Mouse (Mus musculus) spleen, adult 2 months (tissue): ENCODE results near the gene Vegfb. TPM values are rescaled to one million over a fixed set of nuclear protein-coding genes. Genes with fewer than 3 reads are reported as not detected.
A peak's percentile ranks its signal among the peaks of the same experiment; 100 is the strongest.

Source experiments
- DNase-seq, 2 experiments: peaks; one replicate each; pipeline versions ENCODE4 v3.0.0 to v3.0.0-alpha.2; 2012 to 2021; ENCODE audit warnings: low spot score in 2 of 2, low read depth in 1 of 2
- H3K27ac ChIP-seq: fragments of 200-500 bp; 2 replicates; pipeline ENCODE4 v1.5.1; 2012; ENCODE audit warnings: low read length, inconsistent platforms; ENCODE audit not compliant: insufficient read depth
- H3K27me3 ChIP-seq: fragments of 200-500 bp; 2 replicates; pipeline ENCODE4 v1.6.1; 2012; ENCODE audit warnings: mild to moderate bottlenecking, moderate library complexity, low read length, inconsistent platforms; ENCODE audit not compliant: control insufficient read depth, insufficient read depth
- H3K36me3 ChIP-seq: fragments of 200-500 bp; 2 replicates; pipeline ENCODE4 v1.6.1; 2012; ENCODE audit warnings: mild to moderate bottlenecking, low read length, inconsistent platforms; ENCODE audit not compliant: control insufficient read depth, insufficient read depth
- H3K4me1 ChIP-seq: fragments of 200-500 bp; 2 replicates; pipeline ENCODE4 v1.6.1; 2011; ENCODE audit warnings: inconsistent platforms; ENCODE audit not compliant: control insufficient read depth, insufficient read depth, insufficient read length
- H3K4me3 ChIP-seq: fragments of 200-500 bp; 2 replicates; pipeline ENCODE4 v1.5.1; 2011; ENCODE audit warnings: mild to moderate bottlenecking, inconsistent platforms; ENCODE audit not compliant: insufficient read depth, insufficient read length; ENCODE audit errors: extremely low read depth
- CTCF ChIP-seq: fragments of 200-500 bp; IDR thresholded peaks from 2 replicates; pipeline ENCODE4 v1.5.1; 2011; ENCODE audit warnings: mild to moderate bottlenecking, inconsistent platforms; ENCODE audit not compliant: insufficient read depth, insufficient read length, insufficient replicate concordance; ENCODE audit errors: extremely low read depth
- POLR2A ChIP-seq: fragments of 200-500 bp; IDR thresholded peaks from 2 replicates; pipeline ENCODE4 v1.6.1; 2011; ENCODE audit warnings: low read depth, low read length, inconsistent platforms
- WGBS: fragments of 180-500 bp; shearing (Covaris S2); methylation state at CpG from one replicate; pipeline ENCODE4 v1.1.7; 2018; 5-methylcytosine and 5-hydroxymethylcytosine counted together
- polyA plus RNA-seq: library from polyadenylated mRNA; depleted of rRNA; stranded (reverse); fragments of >200 nt; gene quantifications from 2 replicates; pipeline ENCODE4 v1.2.3, GENCODE M21; 2012

The Vegfb gene
- polyA plus RNA-seq, 1 experiment, result 20.7 TPM

DNA sequence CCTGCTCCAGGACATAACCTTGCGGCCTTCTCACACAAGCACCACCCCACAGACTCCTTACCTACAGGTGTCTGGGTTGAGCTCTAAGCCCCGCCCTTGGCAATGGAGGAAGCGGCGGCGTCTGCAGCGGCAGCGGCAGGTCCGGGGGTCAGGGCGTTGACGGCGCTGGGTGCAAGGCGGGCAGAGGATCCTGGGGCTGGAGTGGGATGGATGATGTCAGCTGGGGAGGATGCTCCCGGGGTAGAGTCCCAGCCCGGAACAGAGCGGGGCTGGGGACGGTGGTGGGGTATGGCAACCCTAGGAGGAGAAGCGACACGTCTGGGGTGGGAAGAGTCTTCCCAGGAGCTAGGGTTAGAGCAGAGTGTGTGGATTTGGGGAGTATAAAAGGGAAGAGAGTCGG is 2.2 kb downstream of the Vegfb start:
- DNase-seq, result no peak
- WGBS, result 94% methylated on average over 19 of the region's 19 CpGs
- H3K27me3 ChIP-seq, result no peaks in the 10 kb centered on the region
- no peak overlapping the region for H3K27ac ChIP-seq
- no peak overlapping the region for H3K4me3 ChIP-seq
- H3K36me3 ChIP-seq, result no peaks in the 10 kb centered on the region
- TF ChIP-seq CTCF (no peak), POLR2A (no peak)
- H3K4me1 ChIP-seq, result peaks cover 4% of the 10 kb centered on the region

GRCm38 (mm10) chr19:6983621-6984020 is 3.8 kb downstream of the Vegfb start:
- Histone ChIP-seq H3K27ac (no peak overlapping the region), H3K4me3 (no peak overlapping the region), H3K36me3 (no peaks in the 10 kb centered on the region), H3K27me3 (no peaks in the 10 kb centered on the region), H3K4me1 (peaks cover 10% of the 10 kb centered on the region)
- 97% methylated on average over 5 of the region's 5 CpGs for WGBS
- DNase-seq, result no peak
- TF ChIP-seq CTCF (no peak), POLR2A (no peak)

GRCm38 (mm10) chr19:6981465-6981864 is 6.0 kb downstream of the Vegfb start:
- Histone ChIP-seq H3K4me3 (no peak overlapping the region), H3K27ac (no peak overlapping the region), H3K4me1 (peaks cover 13% of the 10 kb centered on the region; the same call in 1 of the 2 replicates), H3K27me3 (no peaks in the 10 kb centered on the region), H3K36me3 (peaks cover 4% of the 10 kb centered on the region; the same call in 1 of the 2 replicates)
- TF ChIP-seq POLR2A, result no peak
- TF ChIP-seq CTCF, result no peak
- no peak for DNase-seq
- WGBS, result 96% methylated on average over 4 of the region's 4 CpGs

GRCm38 (mm10) chr19:6980381-6981093 is 6.9 kb downstream of the Vegfb start, which contains the start of gene Fkbp2:
Gene Fkbp2 (minus strand): TSS chr19:6980501.
- peak; percentile 97 to 98 for DNase-seq
- H3K27ac ChIP-seq, result peak within 1 kb of the TSS; percentile 92
- H3K27me3 ChIP-seq, result no peaks in the 10 kb centered on the region
- peaks cover 4% of the 10 kb centered on the region; the same call in 1 of the 2 replicates for H3K36me3 ChIP-seq
- H3K4me3 ChIP-seq, result peak within 1 kb of the TSS; percentile 91
- under 1% methylated on average over 38 of the region's 38 CpGs for WGBS
- H3K4me1 ChIP-seq, result peaks cover 13% of the 10 kb centered on the region; the same call in 1 of the 2 replicates
- no peak for TF ChIP-seq CTCF
- peak; percentile 89 for TF ChIP-seq POLR2A

DNA sequence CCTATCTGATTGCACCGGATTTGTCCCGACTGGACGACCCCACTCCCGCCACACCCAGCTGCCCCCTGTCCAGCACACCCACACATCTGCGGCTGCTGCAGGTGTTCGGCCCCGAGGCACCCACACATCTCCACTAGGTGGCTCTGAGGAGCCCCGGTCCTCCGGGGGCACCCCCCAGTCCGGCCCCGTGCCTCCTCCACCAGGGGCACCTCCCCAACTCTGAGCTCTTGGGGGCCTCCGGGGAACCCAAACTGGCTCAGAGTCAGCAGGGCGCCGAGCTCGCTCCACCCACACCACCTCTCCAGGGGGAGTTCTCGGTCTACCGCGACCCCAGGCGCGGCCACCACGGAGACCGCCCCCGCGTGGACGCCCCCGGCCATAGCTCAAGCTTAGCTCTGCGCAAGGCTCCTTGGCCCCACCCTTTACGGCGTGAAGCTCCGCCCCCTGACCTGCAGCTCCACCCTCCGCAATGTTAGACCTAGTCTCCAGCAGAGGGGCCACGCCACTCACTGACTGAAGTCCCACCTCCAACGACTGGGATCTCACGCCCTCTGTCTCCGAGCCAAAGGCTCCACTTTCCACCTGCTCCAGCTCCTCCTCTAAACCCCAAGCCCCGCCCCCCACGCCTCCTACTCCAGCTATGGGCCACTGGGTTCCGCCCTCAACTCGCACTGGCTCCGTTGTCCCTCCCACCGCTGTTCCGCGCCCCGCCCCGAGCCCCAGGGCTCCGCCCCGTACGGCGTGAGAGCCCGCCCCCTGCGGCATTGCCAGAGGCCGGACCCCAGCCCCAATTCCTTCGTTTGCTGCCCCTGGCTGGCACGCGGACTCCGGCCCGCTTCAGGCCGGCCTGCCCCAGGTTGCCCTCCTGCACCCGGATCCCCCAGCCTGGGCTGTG is 7.7 kb downstream of the Vegfb start:
- 1% methylated on average over 55 of the region's 59 CpGs for WGBS
- peaks cover 13% of the 10 kb centered on the region; the same call in 1 of the 2 replicates for H3K4me1 ChIP-seq
- no peaks in the 10 kb centered on the region for H3K27me3 ChIP-seq
- TF ChIP-seq CTCF (peak; percentile 54), POLR2A (no peak)
- peak overlapping the region; percentile 86 for H3K27ac ChIP-seq
- H3K4me3 ChIP-seq, result peak overlapping the region; percentile 81
- peaks cover 4% of the 10 kb centered on the region; the same call in 1 of the 2 replicates for H3K36me3 ChIP-seq
- peak; percentile 99 for DNase-seq

GRCm38 (mm10) chr19:6979001-6979479 is 8.4 kb downstream of the Vegfb start:
- peak in 1 of 2 experiments; percentile 32 for DNase-seq
- Histone ChIP-seq H3K36me3 (peaks cover 4% of the 10 kb centered on the region; the same call in 1 of the 2 replicates), H3K27me3 (no peaks in the 10 kb centered on the region), H3K27ac (peak overlapping the region; percentile 80), H3K4me1 (peaks cover 14% of the 10 kb centered on the region), H3K4me3 (peak overlapping the region; percentile 64)
- 21% methylated on average over 11 of the region's 11 CpGs for WGBS
- TF ChIP-seq CTCF, result no peak
- TF ChIP-seq POLR2A, result no peak
